Comparison of ENCODE assay signal across 15 mouse cellular contexts in genomic region chr17:71215241-71215839, GRCm38 (mm10). TPM values are rescaled to one million over a fixed set of nuclear protein-coding genes. Genes with fewer than 3 reads are reported as not detected.
DNase-seq lines count a peak whose midpoint lies in the region; ATAC-seq and TF ChIP-seq lines count a peak whose summit lies in the region.
"Had no signal": no experiment of that assay in that cellular context is flagged by ENCODE, and none has a peak within 500 bp of the region (broad histone marks: within the 10 kb centered on the region; RNA-seq: fewer than 3 reads in every experiment).

No protein-coding gene starts in this region.

- DNase-seq in liver, adult 2 months (ENCODE audit: extremely low read depth, low read depth, low spot score) = no peak
- DNase-seq in liver = no peak
- DNase-seq in hindbrain, embryonic 10.5 days (ENCODE audit: low spot score) = no peak
- no peak for DNase-seq in lung, postnatal 0 days (ENCODE audit: low spot score)
- DNase-seq in layer of hippocampus, postnatal 25 days (ENCODE audit: extremely low spot score in 1 of 2, low spot score in 1 of 2) = no peak
- DNase-seq: cerebellum, postnatal 10 days; kidney, postnatal 25 days had no signal

- peaks cover 37% of the 10 kb centered on the region for H3K79me2 ChIP-seq in liver, adult 2 months (ENCODE audit: control insufficient read depth, insufficient read depth, low read length)

- no peak overlapping the region for H3K4me3 ChIP-seq in liver, adult 2 months (ENCODE audit: insufficient read depth, low read depth, low read length)
- H3K4me3 ChIP-seq in liver, embryonic 15.5 days (replicated peaks) = peak overlapping the region; percentile 34
- H3K4me3 ChIP-seq in hindbrain, embryonic 10.5 days = no peak overlapping the region
- no peak overlapping the region for H3K4me3 ChIP-seq in lung, postnatal 0 days (ENCODE audit: low read depth, low read length)
- no peak overlapping the region for H3K4me3 ChIP-seq in kidney, embryonic 15.5 days (replicated peaks)
- H3K4me3 ChIP-seq: embryonic facial prominence, embryonic 10.5 days; limb, embryonic 10.5 days; midbrain, embryonic 13.5 days; neural tube, embryonic 12.5 days had no signal

- TF ChIP-seq CTCF in liver, adult 2 months (IDR thresholded peaks at IDR 0.05; ENCODE audit: low read depth, low read length) = no peak
- TF ChIP-seq CTCF in lung, postnatal 0 days (IDR thresholded peaks at IDR 0.05) = no peak

- H3K4me2 ChIP-seq in liver, embryonic 15.5 days = peak overlapping the region; percentile 65
- H3K4me2 ChIP-seq in lung, postnatal 0 days (replicated peaks; ENCODE audit: low read depth, low read length) = no peak overlapping the region
- no peak overlapping the region for H3K4me2 ChIP-seq in kidney, embryonic 15.5 days
- H3K4me2 ChIP-seq: midbrain, embryonic 13.5 days; neural tube, embryonic 12.5 days had no signal

- H3K9ac ChIP-seq in liver, adult 2 months (ENCODE audit: low read depth, low read length) = no peak overlapping the region
- H3K9ac ChIP-seq in liver, embryonic 15.5 days = peak overlapping the region; percentile 19; the same call in 1 of the 2 replicates
- H3K9ac ChIP-seq in lung, postnatal 0 days (replicated peaks; ENCODE audit: low read depth) = no peak overlapping the region
- H3K9ac ChIP-seq in kidney, embryonic 15.5 days = no peak overlapping the region
- H3K9ac ChIP-seq: midbrain, embryonic 13.5 days; neural tube, embryonic 12.5 days had no signal

- ATAC-seq in common myeloid progenitor, adult 5-6 weeks (replicated peaks; ENCODE audit: low read depth, poor library complexity, severe bottlenecking) = 0 out of 2 replicates have a peak, but pooled peaks have one; percentile 3
- no peak for ATAC-seq in liver, embryonic 15.5 days (ENCODE audit: insufficient read depth)
- ATAC-seq in lung, postnatal 0 days = no peak
- no peak for ATAC-seq in kidney, embryonic 15.5 days (replicated peaks; ENCODE audit: low FRiP score)
- ATAC-seq: midbrain, embryonic 13.5 days; Patski had no signal

- WGBS in liver, adult 2 months = 33% methylated on average over 2 of the region's 2 CpGs
- 20% methylated on average over 2 of the region's 2 CpGs for WGBS in liver, embryonic 15.5 days (ENCODE audit: insufficient replicate concordance)
- 69% methylated on average over 2 of the region's 2 CpGs for WGBS in hindbrain, embryonic 10.5 days
- WGBS in lung, postnatal 0 days = 54% methylated on average over 2 of the region's 2 CpGs
- 58% methylated on average over 2 of the region's 2 CpGs for WGBS in kidney, embryonic 15.5 days

- peaks cover 56% of the 10 kb centered on the region for H3K36me3 ChIP-seq in liver, adult 2 months (ENCODE audit: control insufficient read depth, insufficient read depth, low read length)
- H3K36me3 ChIP-seq in liver, embryonic 15.5 days (replicated peaks) = peaks cover 43% of the 10 kb centered on the region
- H3K36me3 ChIP-seq in hindbrain, embryonic 10.5 days = peaks cover 26% of the 10 kb centered on the region
- no peaks in the 10 kb centered on the region for H3K36me3 ChIP-seq in lung, postnatal 0 days (ENCODE audit: insufficient read depth, low read length)
- peaks cover 31% of the 10 kb centered on the region for H3K36me3 ChIP-seq in kidney, embryonic 15.5 days

- 0 out of 2 replicates have a peak overlapping the region, but pooled peaks have one; percentile 1 for H3K27ac ChIP-seq in liver, adult 2 months (replicated peaks; ENCODE audit: insufficient read depth, low read depth, low read length)
- peak overlapping the region; percentile 71 for H3K27ac ChIP-seq in liver, embryonic 15.5 days (replicated peaks)
- no peak overlapping the region for H3K27ac ChIP-seq in hindbrain, embryonic 10.5 days
- H3K27ac ChIP-seq in lung, postnatal 0 days (ENCODE audit: low read length) = no peak overlapping the region
- H3K27ac ChIP-seq in kidney, embryonic 15.5 days = no peak overlapping the region
- H3K27ac ChIP-seq: embryonic facial prominence, embryonic 10.5 days; limb, embryonic 10.5 days; midbrain, embryonic 13.5 days; neural tube, embryonic 12.5 days had no signal

- no peak for TF ChIP-seq EP300 in lung, postnatal 0 days (IDR thresholded peaks at IDR 0.05)

- no peaks in the 10 kb centered on the region for H3K27me3 ChIP-seq in liver, adult 2 months (ENCODE audit: control insufficient read depth, insufficient read depth, low read length)
- H3K27me3 ChIP-seq in liver, embryonic 15.5 days = no peaks in the 10 kb centered on the region
- no peaks in the 10 kb centered on the region for H3K27me3 ChIP-seq in hindbrain, embryonic 10.5 days (ENCODE audit: insufficient read depth, poor library complexity, severe bottlenecking)
- no peaks in the 10 kb centered on the region for H3K27me3 ChIP-seq in lung, postnatal 0 days (replicated peaks; ENCODE audit: insufficient read depth, low read length)
- no peaks in the 10 kb centered on the region for H3K27me3 ChIP-seq in kidney, embryonic 15.5 days
- H3K27me3 ChIP-seq: midbrain, embryonic 13.5 days; neural tube, embryonic 12.5 days; Patski had no signal

- H3K4me1 ChIP-seq in liver, adult 2 months (ENCODE audit: control insufficient read depth, insufficient read depth, low read length) = peaks cover 53% of the 10 kb centered on the region
- peaks cover 66% of the 10 kb centered on the region for H3K4me1 ChIP-seq in liver, embryonic 15.5 days (replicated peaks)
- peaks cover 12% of the 10 kb centered on the region; the same call in 1 of the 2 replicates for H3K4me1 ChIP-seq in hindbrain, embryonic 10.5 days (replicated peaks)
- H3K4me1 ChIP-seq in lung, postnatal 0 days (ENCODE audit: insufficient read depth, low read depth, low read length) = peaks cover 4% of the 10 kb centered on the region; the same call in 1 of the 2 replicates
- peaks cover 37% of the 10 kb centered on the region for H3K4me1 ChIP-seq in kidney, embryonic 15.5 days

- no peak for TF ChIP-seq POLR2A in liver, adult 2 months (IDR thresholded peaks at IDR 0.05; ENCODE audit: extremely low read depth, insufficient read depth, low read length)

- H3K9me3 ChIP-seq in liver, embryonic 15.5 days (replicated peaks) = no peaks in the 10 kb centered on the region
- 0 out of 2 replicates have a peak, but pooled peaks cover 3% of the 10 kb centered on the region for H3K9me3 ChIP-seq in hindbrain, embryonic 10.5 days
- H3K9me3 ChIP-seq in lung, postnatal 0 days (ENCODE audit: low read length) = no peaks in the 10 kb centered on the region
- no peaks in the 10 kb centered on the region for H3K9me3 ChIP-seq in kidney, embryonic 15.5 days (replicated peaks)
- H3K9me3 ChIP-seq: limb, embryonic 10.5 days; midbrain, embryonic 13.5 days; neural tube, embryonic 12.5 days had no signal

RNA-seq across cellular contexts. Expression of gene Lpin2, which starts 33.0 kb away (rescaled TPM):
- total RNA-seq in liver, adult 2 months (2014; rRNA removed) = 314 and 342 TPM in 2 replicates
- 22.4 and 24.9 TPM in 2 replicates for polyA plus RNA-seq in liver, adult 2 months (2012; rRNA removed)
- total RNA-seq in common myeloid progenitor, adult 5-6 weeks (2017) = 66.3 and 97.0 TPM in 2 replicates
- polyA plus RNA-seq in liver, embryonic 15.5 days (2015; fragmentation: Nextera tagmentation; extraction: Ambion mirVana) = 42.3 and 46.7 TPM in 2 replicates
- polyA plus RNA-seq in hindbrain, embryonic 10.5 days (2016; fragmentation: Nextera tagmentation; extraction: Ambion mirVana) = 31.1 and 33.9 TPM in 2 replicates
- 54.1 and 65.8 TPM in 2 replicates for polyA plus RNA-seq in lung, postnatal 0 days (2015; fragmentation: Nextera tagmentation; extraction: Ambion mirVana)
- 70.7 and 75.3 TPM in 2 replicates for polyA plus RNA-seq in kidney, embryonic 15.5 days (2015; fragmentation: Nextera tagmentation; extraction: Ambion mirVana)
- 10 to 100 TPM; 91.1 to 96.8 TPM for total RNA-seq in layer of hippocampus, postnatal 25 days (2021)

Comparison
In these comparisons a context has a peak if more than half of its experiments do, and no peak if none do; other contexts are left out.
1. H3K27ac ChIP-seq: peak in liver, adult 2 months (single experiment) and liver, embryonic 15.5 days (single experiment); none in hindbrain, embryonic 10.5 days (single experiment), lung, postnatal 0 days (single experiment) and kidney, embryonic 15.5 days (single experiment).